Mouse (Mus musculus) heart, adult 2 months (tissue): ENCODE measurements around the gene Galnt18.

Experiments used
- CTCF ChIP-seq: fragments of 200-600 bp; IDR thresholded peaks from 2 replicates; pipeline ENCODE4 v1.8.1; 2022; ENCODE audit warnings: antibody characterized with exemption, mild to moderate bottlenecking, moderate library complexity
- POLR2A ChIP-seq: fragments of 200-500 bp; IDR thresholded peaks from 2 replicates; pipeline ENCODE4 v1.6.1; 2011; ENCODE audit warnings: mild to moderate bottlenecking, low read depth, low read length, control low read depth; ENCODE audit not compliant: insufficient read depth

DNA sequence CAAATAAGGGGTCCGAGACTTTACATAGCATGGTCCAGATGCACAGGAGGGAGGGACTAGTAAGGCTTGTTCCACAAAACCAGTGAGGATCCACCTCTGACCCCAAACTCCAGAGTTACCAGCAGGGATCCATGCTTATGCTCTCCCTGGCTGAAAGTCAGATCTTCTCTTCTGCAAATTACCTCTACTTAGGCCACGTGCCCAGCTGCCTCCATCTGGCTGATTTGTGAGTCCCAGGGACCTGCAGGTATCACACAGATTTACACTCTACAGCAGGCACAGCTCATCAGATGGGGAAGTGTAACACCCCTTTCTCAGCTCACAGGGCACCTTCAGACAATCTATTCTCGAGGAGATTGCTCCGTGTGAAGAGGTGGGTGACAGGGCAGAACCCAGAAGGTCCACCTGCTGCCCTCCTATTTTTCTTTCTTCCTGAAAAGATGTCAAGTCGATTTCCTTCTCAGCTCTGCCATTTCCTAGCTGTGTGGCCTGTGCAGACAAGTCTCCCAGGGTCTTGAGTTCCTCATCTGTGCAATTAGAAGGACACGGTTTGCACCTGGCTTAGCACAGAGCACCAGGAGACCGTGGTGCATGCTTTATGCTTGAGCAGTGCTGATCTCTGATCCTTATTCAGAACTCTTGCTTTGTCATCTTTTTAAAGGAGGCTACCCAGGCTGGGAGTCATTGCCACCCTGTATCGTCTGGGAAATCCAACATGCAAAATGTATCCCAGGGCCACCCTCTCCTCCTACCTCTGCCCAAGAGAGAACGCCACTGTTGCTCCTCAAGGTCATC is 216.3 kb downstream of the Galnt18 start:
- TF ChIP-seq CTCF = no peak
- no peak for TF ChIP-seq POLR2A
